Mouse (Mus musculus) midbrain, embryonic 10.5 days (tissue): ENCODE measurements at regions not wholly inside any gene's neighbourhood (a gene's known extent, or its start where the extent isn't known, plus 50 kb on each side); places are given as distances from the start of the nearest gene placed in this dataset.

Source experiments
- DNase-seq: peaks from one replicate; pipeline ENCODE4 v3.0.0-alpha.2; 2017; ENCODE audit warnings: low spot score
- H3K27ac ChIP-seq: fragments of 300-500 bp; sonication (generic); replicated peaks from 2 replicates; pipeline ENCODE4 v1.5.1; 2016; ENCODE audit warnings: mild to moderate bottlenecking
- H3K27me3 ChIP-seq: fragments of 300-500 bp; sonication (generic); 2 replicates; pipeline ENCODE4 v1.6.1; 2016; ENCODE audit warnings: low read depth, mild to moderate bottlenecking; ENCODE audit not compliant: poor library complexity, severe bottlenecking
- H3K36me3 ChIP-seq: fragments of 300-500 bp; sonication (generic); 2 replicates; pipeline ENCODE4 v1.6.1; 2016; ENCODE audit warnings: mild to moderate bottlenecking, moderate library complexity
- H3K4me1 ChIP-seq: fragments of 300-500 bp; sonication (generic); 2 replicates; pipeline ENCODE4 v1.6.1; 2016
- H3K4me3 ChIP-seq: fragments of 300-500 bp; sonication (generic); 2 replicates; pipeline ENCODE4 v1.5.1; 2016; ENCODE audit warnings: mild to moderate bottlenecking, moderate library complexity
- H3K9me3 ChIP-seq: fragments of 300-500 bp; sonication (generic); replicated peaks from 2 replicates; pipeline ENCODE4 v1.6.1; 2016; ENCODE audit warnings: mild to moderate bottlenecking
- WGBS: fragments of 180-500 bp; shearing (Covaris S2); methylation state at CpG from one replicate; pipeline ENCODE4 v1.1.7; 2016; 5-methylcytosine and 5-hydroxymethylcytosine counted together

- Histone ChIP-seq H3K9me3 (no peaks in the 10 kb centered on the region), H3K27me3 (no peaks in the 10 kb centered on the region), H3K4me1 (no peaks in the 10 kb centered on the region), H3K27ac (no peak overlapping the region), H3K36me3 (no peaks in the 10 kb centered on the region), H3K4me3 (no peak overlapping the region)
- no peak for DNase-seq
- 74% methylated on average over 8 of the region's 8 CpGs for WGBS
Observed at GRCm38 (mm10) chr4:22047730-22048455, 116.8 kb downstream of the Faxc start.

GRCm38 (mm10) chr4:22066785-22067433, 135.8 kb downstream of the Faxc start:
- Histone ChIP-seq H3K27ac (peak overlapping the region; percentile 75), H3K27me3 (no peaks in the 10 kb centered on the region), H3K36me3 (no peaks in the 10 kb centered on the region), H3K4me1 (peaks cover 19% of the 10 kb centered on the region), H3K4me3 (no peak overlapping the region), H3K9me3 (no peaks in the 10 kb centered on the region)
- DNase-seq, result no peak
- WGBS, result 22% methylated on average over 5 of the region's 5 CpGs

- Histone ChIP-seq H3K36me3 (no peaks in the 10 kb centered on the region), H3K27me3 (no peaks in the 10 kb centered on the region), H3K9me3 (no peaks in the 10 kb centered on the region), H3K4me1 (peaks cover 19% of the 10 kb centered on the region), H3K27ac (peak overlapping the region; percentile 75), H3K4me3 (no peak overlapping the region)
- DNase-seq, result peak; percentile 13
- WGBS, result 74% methylated on average over 14 of the region's 14 CpGs
Observed at GRCm38 (mm10) chr4:22067678-22068299, 136.7 kb downstream of the Faxc start.

GRCm38 (mm10) chr4:22088209-22088787, 157.2 kb downstream of the Faxc start:
- no peaks in the 10 kb centered on the region for H3K36me3 ChIP-seq
- H3K27ac ChIP-seq, result no peak overlapping the region
- no peaks in the 10 kb centered on the region for H3K4me1 ChIP-seq
- no peak overlapping the region for H3K4me3 ChIP-seq
- 63% methylated on average over 3 of the region's 3 CpGs for WGBS
- no peak for DNase-seq
- H3K9me3 ChIP-seq, result peaks cover 7% of the 10 kb centered on the region
- H3K27me3 ChIP-seq, result 0 out of 2 replicates have a peak, but pooled peaks cover 4% of the 10 kb centered on the region

- H3K4me1 ChIP-seq, result peaks cover 2% of the 10 kb centered on the region
- no peak overlapping the region for H3K27ac ChIP-seq
- 0 out of 2 replicates have a peak, but pooled peaks cover 4% of the 10 kb centered on the region for H3K27me3 ChIP-seq
- H3K4me3 ChIP-seq, result no peak overlapping the region
- DNase-seq, result no peak
- no peaks in the 10 kb centered on the region for H3K36me3 ChIP-seq
- no peaks in the 10 kb centered on the region for H3K9me3 ChIP-seq
- 91% methylated on average over 1 of the region's 1 CpGs for WGBS
Observed at GRCm38 (mm10) chr4:22089637-22090041, 158.5 kb downstream of the Faxc start.

- H3K27me3 ChIP-seq, result 0 out of 2 replicates have a peak, but pooled peaks cover 4% of the 10 kb centered on the region
- no peaks in the 10 kb centered on the region for H3K9me3 ChIP-seq
- no peak overlapping the region for H3K4me3 ChIP-seq
- WGBS, result 78% methylated on average over 11 of the region's 11 CpGs
- H3K4me1 ChIP-seq, result peaks cover 11% of the 10 kb centered on the region
- no peaks in the 10 kb centered on the region for H3K36me3 ChIP-seq
- no peak for DNase-seq
- H3K27ac ChIP-seq, result no peak overlapping the region
Observed at GRCm38 (mm10) chr4:22090536-22090935, 159.4 kb downstream of the Faxc start.

GRCm38 (mm10) chr4:22092551-22092950, 161.4 kb downstream of the Faxc start:
- Histone ChIP-seq H3K27me3 (peaks cover 19% of the 10 kb centered on the region; the same call in 1 of the 2 replicates), H3K36me3 (no peaks in the 10 kb centered on the region), H3K9me3 (no peaks in the 10 kb centered on the region), H3K4me3 (no peak overlapping the region), H3K27ac (no peak overlapping the region), H3K4me1 (peaks cover 19% of the 10 kb centered on the region)
- WGBS, result 75% methylated on average over 4 of the region's 4 CpGs
- DNase-seq, result no peak

GRCm38 (mm10) chr4:22095257-22096031, 164.3 kb downstream of the Faxc start:
- Histone ChIP-seq H3K4me1 (peaks cover 19% of the 10 kb centered on the region), H3K4me3 (no peak overlapping the region), H3K27me3 (peaks cover 42% of the 10 kb centered on the region), H3K27ac (peak overlapping the region; percentile 79), H3K36me3 (no peaks in the 10 kb centered on the region), H3K9me3 (no peaks in the 10 kb centered on the region)
- 41% methylated on average over 11 of the region's 11 CpGs for WGBS
- DNase-seq, result peak; percentile 34

GRCm38 (mm10) chr4:22098605-22099004, 167.5 kb downstream of the Faxc start:
- WGBS, result 92% methylated on average over 9 of the region's 9 CpGs
- no peaks in the 10 kb centered on the region for H3K36me3 ChIP-seq
- H3K4me3 ChIP-seq, result no peak overlapping the region
- H3K9me3 ChIP-seq, result no peaks in the 10 kb centered on the region
- DNase-seq, result no peak
- H3K27me3 ChIP-seq, result peaks cover 49% of the 10 kb centered on the region
- H3K4me1 ChIP-seq, result peaks cover 35% of the 10 kb centered on the region
- no peak overlapping the region for H3K27ac ChIP-seq

- no peak for DNase-seq
- no peaks in the 10 kb centered on the region for H3K36me3 ChIP-seq
- H3K27ac ChIP-seq, result no peak overlapping the region
- no peaks in the 10 kb centered on the region for H3K9me3 ChIP-seq
- peaks cover 16% of the 10 kb centered on the region for H3K4me1 ChIP-seq
- 77% methylated on average over 5 of the region's 5 CpGs for WGBS
- H3K27me3 ChIP-seq, result peaks cover 52% of the 10 kb centered on the region
- H3K4me3 ChIP-seq, result no peak overlapping the region
Observed at GRCm38 (mm10) chr4:22102478-22102877, 171.3 kb downstream of the Faxc start.

- H3K27ac ChIP-seq, result no peak overlapping the region; the same call in 1 of the 2 replicates
- no peak for DNase-seq
- H3K4me3 ChIP-seq, result no peak overlapping the region
- whole genome bisulfite sequencing, result 83% methylated on average over 8 of the region's 8 CpGs
- peaks cover 48% of the 10 kb centered on the region for H3K27me3 ChIP-seq
- no peaks in the 10 kb centered on the region for H3K36me3 ChIP-seq
- no peaks in the 10 kb centered on the region for H3K9me3 ChIP-seq
- H3K4me1 ChIP-seq, result peaks cover 16% of the 10 kb centered on the region
Observed at GRCm38 (mm10) chr4:22103001-22103587, 172.0 kb downstream of the Faxc start.

GRCm38 (mm10) chr4:22106883-22107282, 175.8 kb downstream of the Faxc start:
- H3K27ac ChIP-seq, result no peak overlapping the region
- WGBS, result 85% methylated on average over 9 of the region's 9 CpGs
- H3K4me1 ChIP-seq, result peaks cover 32% of the 10 kb centered on the region
- peaks cover 28% of the 10 kb centered on the region for H3K27me3 ChIP-seq
- no peak overlapping the region for H3K4me3 ChIP-seq
- no peaks in the 10 kb centered on the region for H3K9me3 ChIP-seq
- DNase-seq, result no peak
- H3K36me3 ChIP-seq, result no peaks in the 10 kb centered on the region
